Mouse (Mus musculus): ENCODE measurements around the gene Nek11.

DNA sequence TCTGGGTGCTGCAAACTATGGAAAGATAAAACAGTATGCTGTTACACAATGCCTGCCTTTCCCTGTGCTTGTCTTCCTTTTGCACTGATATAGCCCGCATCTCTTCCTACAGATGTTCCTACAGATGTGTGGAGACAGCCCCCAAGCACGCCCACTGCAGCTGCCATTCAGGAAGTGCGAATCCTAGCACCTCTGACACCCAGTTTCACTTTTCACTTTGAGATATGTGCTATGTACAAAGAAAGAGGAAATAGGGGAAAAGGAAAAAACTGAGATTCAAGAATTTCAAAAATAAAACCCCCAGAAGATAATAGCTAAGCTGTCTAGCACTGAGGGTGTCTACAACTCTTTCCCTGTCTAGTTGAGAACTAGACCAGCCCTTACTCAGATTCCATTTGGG lies 208.6 kb downstream of the Nek11 start:
- no peak for TF ChIP-seq CTCF (IDR thresholded peaks at IDR 0.05; ENCODE audit: low read depth, low read length)
- TF ChIP-seq GATA1 (IDR thresholded peaks at IDR 0.05; ENCODE audit: borderline replicate concordance, low read length) = no peak
- no peak for TF ChIP-seq TAL1 (conservative IDR thresholded peaks at IDR 0.05; ENCODE audit: low read depth, low read length)
- TF ChIP-seq POLR2AphosphoS5 (IDR thresholded peaks at IDR 0.05; ENCODE audit: insufficient replicate concordance, low read depth, low read length) = no peak
- no peak for TF ChIP-seq GATA2 (IDR thresholded peaks at IDR 0.05; ENCODE audit: borderline replicate concordance, low read depth, low read length)

Data from G1E (cell line).